Mouse (Mus musculus) heart, postnatal 14 days (tissue): ENCODE measurements at regions not wholly inside any gene's neighbourhood (a gene's known extent, or its start where the extent isn't known, plus 50 kb on each side); places are given as distances from the start of the nearest gene placed in this dataset.
"Not testable (repeated sequence)": the region's sequence is repeated elsewhere in the genome, so short reads cannot be mapped to it uniquely, and the experiment has no call there.

Experiments
- DNase-seq, 2 experiments: peaks; one replicate each; pipeline ENCODE4 v3.0.0; 2021 to 2022
- intact Hi-C: fragments of 180-260 bp; cut with DNase I; formaldehyde crosslinking; loops from one replicate; pipeline ENCODE4 v1.15.1; 2025

DNA sequence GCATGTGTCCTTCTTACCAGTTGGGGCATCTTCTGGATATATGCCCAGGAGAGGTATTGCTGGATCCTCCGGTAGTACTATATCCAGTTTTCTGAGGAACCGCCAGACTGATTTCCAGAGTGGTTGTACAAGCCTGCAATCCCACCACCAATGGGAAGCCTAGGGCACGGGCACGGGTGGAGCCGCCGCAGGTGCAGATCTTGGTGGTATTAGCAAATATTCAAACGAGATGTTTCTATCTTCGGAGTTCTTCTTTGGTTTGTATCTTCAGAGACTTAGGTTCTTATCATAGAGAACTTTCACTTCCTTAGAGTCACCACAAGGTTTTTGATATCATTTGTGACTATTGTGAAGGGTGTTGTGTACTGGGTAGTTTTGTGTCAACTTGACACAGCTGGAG is 103.1 kb downstream of the Btbd35f12 start:
- intact Hi-C loops = not testable (repeated sequence)

More for the DNA sequence above, 103.1 kb downstream of the Btbd35f12 start:
- DNase-seq = peak; percentile 37 to 39
